Mouse (Mus musculus) granulocyte monocyte progenitor cell, adult 5-6 weeks (primary cell): ENCODE measurements at regions not wholly inside any gene's neighbourhood (a gene's known extent, or its start where the extent isn't known, plus 50 kb on each side); places are given as distances from the start of the nearest gene placed in this dataset.

Experiments used
- ATAC-seq: replicated peaks from 2 replicates; pipeline ENCODE4 v1.8.0; 2016; ENCODE audit warnings: mild to moderate bottlenecking, moderate TSS enrichment, inconsistent platforms; ENCODE audit not compliant: poor library complexity, severe bottlenecking

DNA sequence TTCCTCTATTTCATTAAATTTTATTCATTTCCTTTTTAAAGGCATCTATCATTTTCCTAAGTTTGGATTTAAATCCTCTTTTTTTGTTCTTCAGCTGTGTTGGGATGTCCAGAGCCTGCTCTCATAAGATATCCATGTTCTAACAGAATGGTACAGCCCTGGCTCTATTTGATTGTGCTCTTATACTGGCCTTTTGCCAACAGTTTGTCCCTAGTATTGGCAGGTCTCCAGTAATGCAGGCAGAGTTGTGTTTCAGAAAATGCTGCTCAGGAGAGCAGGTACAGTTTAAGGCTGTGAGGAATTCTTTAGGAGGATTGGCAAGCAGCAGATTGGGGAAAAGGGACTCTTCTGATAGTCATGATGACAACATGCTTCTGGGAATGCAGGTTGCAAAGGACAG is 797.1 kb upstream of the Slit2 start:
- ATAC-seq: no peak

DNA sequence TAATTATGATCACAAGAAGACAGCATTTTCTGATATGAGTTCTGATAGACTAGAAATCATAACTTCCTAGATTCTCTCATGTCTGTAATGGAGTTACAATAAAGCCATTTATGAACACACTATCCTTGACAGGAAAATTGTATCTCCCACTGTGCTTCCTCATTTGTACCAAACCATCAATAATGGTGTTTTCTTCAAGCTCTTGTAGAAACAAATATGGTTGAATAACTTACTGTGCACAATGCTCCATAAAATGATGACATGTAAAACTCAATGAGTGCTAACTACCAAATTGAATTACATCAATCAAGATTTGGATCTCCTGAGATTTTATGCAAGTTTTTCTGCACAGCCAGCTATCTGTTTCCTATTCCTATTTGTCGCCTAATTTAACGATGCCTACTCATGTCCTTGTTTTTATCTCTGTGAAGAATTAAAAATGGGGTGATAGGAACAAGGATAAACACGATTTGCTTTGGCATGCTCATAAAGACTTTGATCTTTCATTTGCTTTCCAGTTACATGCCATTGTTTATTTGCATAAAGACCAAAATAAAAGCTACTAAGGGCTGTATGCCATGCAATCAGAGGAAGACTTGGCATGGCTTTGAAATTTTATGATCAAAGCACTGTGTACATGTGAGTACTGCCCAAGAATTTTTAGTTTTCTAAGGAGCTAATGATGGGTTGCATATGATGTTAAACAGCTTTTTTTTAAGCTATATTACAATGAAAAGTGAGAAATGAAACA is 780.6 kb upstream of the Slit2 start:
- no peak for ATAC-seq

GRCm38 (mm10) chr5:47202915-47203296 is 780.0 kb upstream of the Slit2 start:
- no peak for ATAC-seq

DNA sequence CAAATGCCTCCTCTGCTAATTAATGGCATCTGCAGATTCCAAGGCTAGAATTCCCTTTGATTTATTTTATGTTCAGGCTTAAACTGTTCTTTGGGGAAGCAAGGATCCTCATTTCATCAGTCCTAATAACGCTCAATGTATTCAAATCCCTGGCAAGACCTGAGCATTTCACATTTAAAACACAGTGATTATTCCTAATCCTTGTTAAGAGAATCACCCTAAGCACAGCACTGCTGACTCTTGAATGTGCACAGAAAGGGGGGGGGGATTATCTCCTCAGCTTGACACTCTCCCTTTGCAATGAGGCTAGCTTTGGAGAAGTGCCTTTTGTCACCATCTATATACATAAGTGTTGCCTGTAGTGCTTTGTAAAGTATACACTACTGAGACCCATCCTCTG is 772.4 kb upstream of the Slit2 start:
- no peak for ATAC-seq

GRCm38 (mm10) chr5:47215421-47215820 is 767.5 kb upstream of the Slit2 start:
- no peak for ATAC-seq

DNA sequence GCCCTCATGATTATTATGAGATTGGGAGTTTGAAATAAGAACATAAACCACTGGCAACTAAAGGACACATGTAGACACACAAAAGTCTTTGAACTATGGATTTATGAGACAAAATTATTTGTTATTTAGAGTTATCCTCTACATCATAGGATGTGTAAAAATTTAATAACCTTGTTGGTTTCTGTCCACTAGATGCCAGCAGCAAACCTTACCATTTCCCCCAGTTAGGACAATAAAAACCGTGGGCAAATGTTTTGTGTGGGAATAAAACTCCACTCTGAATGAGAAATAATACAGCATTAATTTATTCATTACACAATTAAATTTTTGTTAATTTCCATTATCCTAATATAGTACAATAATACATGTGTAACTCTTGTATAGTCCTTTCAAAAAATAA is 757.7 kb upstream of the Slit2 start:
- ATAC-seq: no peak

DNA sequence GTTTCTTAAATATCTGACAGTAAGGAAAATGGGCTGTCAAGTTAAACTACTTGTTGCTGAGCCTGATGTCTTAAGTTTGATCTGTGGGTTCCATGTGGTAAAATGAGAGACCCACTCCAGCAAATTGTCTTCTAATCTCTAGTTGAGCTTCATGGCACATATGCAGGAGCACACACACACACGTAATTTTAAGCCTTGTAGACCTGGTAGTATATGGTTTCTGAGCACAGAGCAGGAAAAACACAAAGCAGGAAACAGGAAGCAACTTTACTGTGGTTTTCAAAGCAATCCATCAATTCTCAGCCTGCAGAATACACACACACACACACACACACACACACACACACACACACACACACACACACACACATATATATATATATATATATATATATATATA is 746.8 kb upstream of the Slit2 start:
- ATAC-seq: no peak

DNA sequence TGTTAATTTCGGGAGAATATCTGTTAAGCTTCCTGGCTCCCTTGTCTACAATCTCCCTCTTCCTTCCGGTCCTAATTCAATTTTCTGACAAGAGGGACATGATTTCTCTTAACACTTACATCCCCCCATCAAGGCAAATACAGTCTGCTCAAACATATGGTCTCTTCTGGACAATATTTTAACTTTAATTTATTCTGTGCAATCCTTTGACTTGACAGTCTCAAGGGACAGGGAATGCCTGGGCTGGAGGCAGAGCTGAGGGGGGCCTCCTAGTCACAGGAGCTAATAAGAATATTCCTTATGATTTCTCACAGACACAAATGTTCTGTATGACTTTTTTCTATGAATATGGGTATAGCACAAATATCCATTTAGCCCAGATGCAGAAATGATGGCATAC is 742.9 kb upstream of the Slit2 start:
- no peak for ATAC-seq

GRCm38 (mm10) chr5:47240586-47240985 is 742.4 kb upstream of the Slit2 start:
- ATAC-seq: no peak

- ATAC-seq: no peak
Observed at GRCm38 (mm10) chr5:47254835-47255369, 728.0 kb upstream of the Slit2 start.

DNA sequence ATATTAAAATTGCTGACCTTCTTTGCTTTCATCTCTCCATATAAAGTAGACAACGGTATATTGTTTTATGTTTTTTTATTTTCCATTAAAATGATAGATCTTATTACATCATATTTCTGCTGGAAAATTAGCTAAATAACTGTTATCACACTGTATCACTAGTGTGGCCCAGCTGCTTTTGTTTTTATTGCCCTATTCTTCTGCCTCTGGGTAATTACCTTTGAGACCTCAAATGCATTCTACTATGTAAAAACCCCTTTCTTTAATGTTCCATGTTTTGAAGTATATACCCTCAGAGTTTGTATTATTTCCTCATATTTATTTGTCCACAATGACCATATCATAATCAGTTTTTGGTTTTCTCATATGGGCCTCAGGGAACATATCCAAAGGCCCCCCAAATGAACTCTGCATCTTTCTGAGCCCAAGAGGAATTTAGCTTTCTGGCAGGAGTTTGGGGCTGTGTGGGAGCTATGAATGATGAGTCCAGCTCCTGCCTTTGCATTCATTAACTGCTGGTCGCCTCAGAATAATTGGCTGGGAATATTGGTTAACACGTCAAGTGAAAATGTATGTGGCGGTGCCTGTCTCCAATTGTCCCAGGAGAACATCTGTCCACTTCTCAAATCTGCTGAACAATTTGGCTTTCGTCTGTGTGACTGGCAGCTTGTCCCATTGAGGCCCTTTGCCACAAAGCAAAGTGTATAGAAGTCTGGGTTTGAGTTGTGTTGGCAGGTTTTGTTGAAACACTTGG is 721.1 kb upstream of the Slit2 start:
- ATAC-seq: no peak

GRCm38 (mm10) chr5:47272642-47273041 is 710.3 kb upstream of the Slit2 start:
- ATAC-seq: no peak

- no peak for ATAC-seq
Observed at GRCm38 (mm10) chr5:47273389-47274255, 709.3 kb upstream of the Slit2 start.

DNA sequence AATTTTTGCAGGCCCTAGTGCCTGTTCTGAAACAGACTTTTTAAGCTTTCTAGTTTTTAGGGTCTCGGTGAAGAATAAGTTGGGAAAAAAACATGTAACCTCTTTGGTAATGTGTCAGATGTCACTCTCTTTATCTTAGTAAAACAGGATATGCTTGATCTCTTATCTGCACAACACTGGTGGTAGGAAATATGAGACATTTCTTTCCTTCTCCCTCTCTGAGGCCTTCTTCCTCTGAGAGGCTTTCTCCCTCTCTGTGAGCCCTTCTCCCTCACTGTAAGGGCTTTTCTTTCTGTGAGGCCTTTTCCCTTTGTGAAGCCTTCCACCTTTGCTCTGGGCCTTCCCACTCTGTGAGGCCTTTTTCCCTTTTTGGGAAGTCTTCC is 708.7 kb upstream of the Slit2 start:
- no peak for ATAC-seq

- ATAC-seq: no peak
Observed at GRCm38 (mm10) chr5:47276231-47277195, 706.4 kb upstream of the Slit2 start.

DNA sequence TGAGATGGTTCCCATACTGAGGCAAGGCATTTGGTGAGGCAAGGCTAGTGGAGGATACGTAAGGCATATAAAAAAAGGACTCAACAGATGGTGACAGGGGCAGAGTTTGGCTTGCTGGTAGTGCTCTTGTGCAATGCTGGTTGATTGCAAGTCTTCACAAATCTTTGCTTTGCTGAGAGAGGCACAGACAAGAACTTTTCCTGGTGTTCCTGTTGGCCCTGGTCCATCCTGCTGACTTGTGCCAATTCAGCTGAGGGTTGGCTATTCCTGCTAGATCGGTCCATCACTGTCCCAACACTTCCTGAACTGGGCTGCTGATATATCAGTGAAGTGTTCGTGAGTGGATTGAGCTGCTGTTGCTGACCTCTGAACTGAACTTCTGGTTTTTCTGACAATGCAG is 703.3 kb upstream of the Slit2 start:
- ATAC-seq: no peak

DNA sequence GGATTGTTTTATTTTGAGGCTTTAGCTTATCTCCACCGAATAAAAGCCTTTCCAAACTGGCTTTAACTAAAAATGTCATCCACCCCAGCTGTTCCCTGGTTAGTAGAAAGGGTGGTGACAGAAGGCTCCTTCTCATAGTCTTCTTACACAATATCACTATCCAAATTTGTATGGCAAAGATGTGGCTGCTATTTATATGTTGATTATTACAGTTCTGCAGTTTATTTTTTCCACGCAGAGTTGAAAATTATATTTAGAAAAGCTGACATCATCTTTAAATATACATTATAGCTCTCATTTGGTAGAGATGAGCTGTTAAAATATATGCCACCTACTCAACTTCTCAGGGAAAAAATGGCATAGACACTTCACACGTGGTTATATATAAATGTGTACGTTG is 683.3 kb upstream of the Slit2 start:
- no peak for ATAC-seq

DNA sequence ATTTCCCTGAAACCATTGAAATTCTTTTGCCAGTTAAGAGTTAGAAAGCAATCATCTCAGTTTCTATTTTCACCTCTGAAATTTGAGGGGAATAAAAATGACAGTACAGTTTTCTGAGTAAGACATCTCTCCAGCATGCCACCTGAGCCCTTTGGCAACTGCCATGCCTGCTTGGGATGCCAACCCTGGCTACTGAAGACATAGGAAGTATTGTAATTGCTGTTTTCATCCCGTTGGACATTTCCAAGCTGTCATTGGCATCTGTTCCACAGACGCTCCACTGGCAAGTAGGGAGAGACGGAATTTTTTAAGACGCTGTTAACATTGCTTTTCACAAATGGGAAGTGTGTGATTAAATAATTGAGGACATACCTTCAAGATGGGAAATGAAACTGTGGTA is 665.4 kb upstream of the Slit2 start:
- ATAC-seq: no peak

GRCm38 (mm10) chr5:47318147-47318546 is 664.8 kb upstream of the Slit2 start:
- ATAC-seq: no peak
